Mouse (Mus musculus): ENCODE data around the gene Arhgap33.

- no peak for TF ChIP-seq POLR2A (IDR thresholded peaks at IDR 0.05; ENCODE audit: extremely low read depth, insufficient read depth, low read length)
- TF ChIP-seq CTCF (IDR thresholded peaks at IDR 0.05; ENCODE audit: extremely low read depth, insufficient read depth, low read length), result peak; percentile 53
These were observed 62.4 kb downstream of the Arhgap33 start for GRCm38 (mm10) chr7:30472411-30472810.
